Mouse (Mus musculus) hindbrain, embryonic 10.5 days (tissue): ENCODE measurements around the gene Poc1a. TPM values are rescaled to one million over a fixed set of nuclear protein-coding genes. Genes with fewer than 3 reads are reported as not detected.

Experiments
- DNase-seq: peaks from one replicate; pipeline ENCODE4 v3.0.0-alpha.2; 2017; ENCODE audit warnings: low spot score
- H3K27ac ChIP-seq: fragments of 300-500 bp; sonication (generic); 2 replicates; pipeline ENCODE4 v1.5.1; 2016; ENCODE audit warnings: mild to moderate bottlenecking, moderate library complexity
- H3K27me3 ChIP-seq: fragments of 300-500 bp; sonication (generic); 2 replicates; pipeline ENCODE4 v1.6.1; 2016; ENCODE audit warnings: mild to moderate bottlenecking; ENCODE audit not compliant: poor library complexity, insufficient read depth, severe bottlenecking
- H3K36me3 ChIP-seq: fragments of 300-500 bp; sonication (generic); 2 replicates; pipeline ENCODE4 v1.6.1; 2016; ENCODE audit warnings: mild to moderate bottlenecking, moderate library complexity
- H3K4me1 ChIP-seq: fragments of 300-500 bp; sonication (generic); replicated peaks from 2 replicates; pipeline ENCODE4 v1.6.1; 2016; ENCODE audit warnings: mild to moderate bottlenecking
- H3K4me3 ChIP-seq: fragments of 300-500 bp; sonication (generic); 2 replicates; pipeline ENCODE4 v1.5.1; 2016; ENCODE audit warnings: mild to moderate bottlenecking, moderate library complexity
- H3K9me3 ChIP-seq: fragments of 300-500 bp; sonication (generic); 2 replicates; pipeline ENCODE4 v1.6.1; 2016; ENCODE audit warnings: mild to moderate bottlenecking, moderate library complexity
- WGBS: fragments of 180-500 bp; shearing (Covaris S2); methylation state at CpG from one replicate; pipeline ENCODE4 v1.1.7; 2016; 5-methylcytosine and 5-hydroxymethylcytosine counted together
- polyA plus RNA-seq: library from polyadenylated mRNA; unstranded; fragments of >200 nt; fragmentation: Nextera tagmentation; extraction: Ambion mirVana; gene quantifications from 2 replicates; pipeline ENCODE4 v1.2.1, GENCODE M21; 2016

Poc1a gene
- polyA plus RNA-seq, 1 experiment from 2014 or later, result 36.7 TPM

GRCm38 (mm10) chr9:106337620-106338019 is 56.8 kb downstream of the Poc1a start:
- peaks cover 70% of the 10 kb centered on the region for H3K4me1 ChIP-seq
- H3K4me3 ChIP-seq, result no peak overlapping the region
- no peak for DNase-seq
- whole genome bisulfite sequencing, result 83% methylated on average over 9 of the region's 9 CpGs
- no peaks in the 10 kb centered on the region for H3K9me3 ChIP-seq
- no peaks in the 10 kb centered on the region for H3K27me3 ChIP-seq
- H3K36me3 ChIP-seq, result 0 out of 2 replicates have a peak, but pooled peaks cover 6% of the 10 kb centered on the region
- H3K27ac ChIP-seq, result peak overlapping the region; percentile 88

- DNase-seq, result peak; percentile 71
- H3K36me3 ChIP-seq, result 0 out of 2 replicates have a peak, but pooled peaks cover 4% of the 10 kb centered on the region
- H3K27me3 ChIP-seq, result no peaks in the 10 kb centered on the region
- no peaks in the 10 kb centered on the region for H3K9me3 ChIP-seq
- peaks cover 68% of the 10 kb centered on the region for H3K4me1 ChIP-seq
- H3K27ac ChIP-seq, result peak overlapping the region; percentile 88
- 10% methylated on average over 10 of the region's 10 CpGs for whole genome bisulfite sequencing
- peak overlapping the region; percentile 22; the same call in 1 of the 2 replicates for H3K4me3 ChIP-seq
Observed at GRCm38 (mm10) chr9:106338462-106339172, 57.8 kb downstream of the Poc1a start.

GRCm38 (mm10) chr9:106339173-106339558 is 58.3 kb downstream of the Poc1a start:
- peak; percentile 42 for DNase-seq
- Histone ChIP-seq H3K27me3 (no peaks in the 10 kb centered on the region), H3K4me1 (peaks cover 64% of the 10 kb centered on the region), H3K36me3 (0 out of 2 replicates have a peak, but pooled peaks cover 3% of the 10 kb centered on the region), H3K27ac (peak overlapping the region; percentile 88), H3K9me3 (no peaks in the 10 kb centered on the region), H3K4me3 (peak overlapping the region; percentile 22; the same call in 1 of the 2 replicates)
- 44% methylated on average over 6 of the region's 6 CpGs for WGBS

GRCm38 (mm10) chr9:106339730-106340129 is 58.9 kb downstream of the Poc1a start:
- no peaks in the 10 kb centered on the region for H3K36me3 ChIP-seq
- H3K4me3 ChIP-seq, result no peak overlapping the region
- H3K9me3 ChIP-seq, result no peaks in the 10 kb centered on the region
- no peaks in the 10 kb centered on the region for H3K27me3 ChIP-seq
- peaks cover 68% of the 10 kb centered on the region for H3K4me1 ChIP-seq
- H3K27ac ChIP-seq, result peak overlapping the region; percentile 88
- WGBS, result 92% methylated on average over 4 of the region's 4 CpGs
- DNase-seq, result no peak

- Histone ChIP-seq H3K4me3 (no peak overlapping the region), H3K9me3 (no peaks in the 10 kb centered on the region), H3K27me3 (no peaks in the 10 kb centered on the region), H3K36me3 (no peaks in the 10 kb centered on the region), H3K4me1 (peaks cover 77% of the 10 kb centered on the region), H3K27ac (peak overlapping the region; percentile 74)
- WGBS, result 68% methylated on average over 13 of the region's 13 CpGs
- no peak for DNase-seq
Observed at GRCm38 (mm10) chr9:106340501-106341312, 59.8 kb downstream of the Poc1a start.

GRCm38 (mm10) chr9:106341313-106341686 is 60.4 kb downstream of the Poc1a start:
- Histone ChIP-seq H3K27me3 (no peaks in the 10 kb centered on the region), H3K36me3 (no peaks in the 10 kb centered on the region), H3K4me1 (peaks cover 78% of the 10 kb centered on the region), H3K27ac (peak overlapping the region; percentile 74), H3K4me3 (no peak overlapping the region), H3K9me3 (no peaks in the 10 kb centered on the region)
- DNase-seq, result no peak
- WGBS, result 71% methylated on average over 3 of the region's 3 CpGs

- H3K4me1 ChIP-seq, result peaks cover 65% of the 10 kb centered on the region
- H3K36me3 ChIP-seq, result no peaks in the 10 kb centered on the region
- WGBS, result 87% methylated on average over 9 of the region's 9 CpGs
- no peak for DNase-seq
- H3K4me3 ChIP-seq, result no peak overlapping the region
- no peaks in the 10 kb centered on the region for H3K9me3 ChIP-seq
- peak overlapping the region; percentile 50; the same call in 1 of the 2 replicates for H3K27ac ChIP-seq
- H3K27me3 ChIP-seq, result no peaks in the 10 kb centered on the region
Observed at GRCm38 (mm10) chr9:106342573-106342972, 61.7 kb downstream of the Poc1a start.

GRCm38 (mm10) chr9:106345167-106345566 is 64.3 kb downstream of the Poc1a start:
- H3K4me3 ChIP-seq, result no peak overlapping the region
- H3K9me3 ChIP-seq, result no peaks in the 10 kb centered on the region
- 40% methylated on average over 6 of the region's 6 CpGs for WGBS
- peak overlapping the region; percentile 42 for H3K27ac ChIP-seq
- no peaks in the 10 kb centered on the region for H3K27me3 ChIP-seq
- H3K4me1 ChIP-seq, result peaks cover 51% of the 10 kb centered on the region
- no peaks in the 10 kb centered on the region for H3K36me3 ChIP-seq
- no peak for DNase-seq

GRCm38 (mm10) chr9:106345630-106346029 is 64.8 kb downstream of the Poc1a start:
- 55% methylated on average over 6 of the region's 6 CpGs for WGBS
- Histone ChIP-seq H3K27me3 (no peaks in the 10 kb centered on the region), H3K36me3 (no peaks in the 10 kb centered on the region), H3K4me1 (peaks cover 49% of the 10 kb centered on the region), H3K4me3 (no peak overlapping the region), H3K27ac (peak overlapping the region; percentile 42), H3K9me3 (no peaks in the 10 kb centered on the region)
- no peak for DNase-seq

- no peak for DNase-seq
- H3K36me3 ChIP-seq, result peaks cover 4% of the 10 kb centered on the region
- H3K4me3 ChIP-seq, result no peak overlapping the region
- 76% methylated on average over 10 of the region's 10 CpGs for WGBS
- H3K27ac ChIP-seq, result 0 out of 2 replicates have a peak overlapping the region, but pooled peaks have one; percentile 50
- H3K27me3 ChIP-seq, result no peaks in the 10 kb centered on the region
- no peaks in the 10 kb centered on the region for H3K9me3 ChIP-seq
- peaks cover 53% of the 10 kb centered on the region for H3K4me1 ChIP-seq
Observed at GRCm38 (mm10) chr9:106348281-106348680, 67.4 kb downstream of the Poc1a start.

GRCm38 (mm10) chr9:106349075-106349474 is 68.2 kb downstream of the Poc1a start:
- H3K36me3 ChIP-seq, result peaks cover 4% of the 10 kb centered on the region
- peaks cover 61% of the 10 kb centered on the region for H3K4me1 ChIP-seq
- no peaks in the 10 kb centered on the region for H3K9me3 ChIP-seq
- H3K27ac ChIP-seq, result peak overlapping the region; percentile 50; the same call in 1 of the 2 replicates
- DNase-seq, result no peak
- H3K27me3 ChIP-seq, result no peaks in the 10 kb centered on the region
- 62% methylated on average over 2 of the region's 2 CpGs for WGBS
- no peak overlapping the region for H3K4me3 ChIP-seq

GRCm38 (mm10) chr9:106351178-106351577 is 70.3 kb downstream of the Poc1a start:
- H3K9me3 ChIP-seq, result no peaks in the 10 kb centered on the region
- no peaks in the 10 kb centered on the region for H3K27me3 ChIP-seq
- 70% methylated on average over 6 of the region's 6 CpGs for WGBS
- peaks cover 66% of the 10 kb centered on the region for H3K4me1 ChIP-seq
- no peak overlapping the region for H3K4me3 ChIP-seq
- H3K36me3 ChIP-seq, result peaks cover 4% of the 10 kb centered on the region
- H3K27ac ChIP-seq, result peak overlapping the region; percentile 36
- DNase-seq, result no peak

GRCm38 (mm10) chr9:106353779-106354178 is 72.9 kb downstream of the Poc1a start:
- Histone ChIP-seq H3K27me3 (no peaks in the 10 kb centered on the region), H3K4me3 (no peak overlapping the region), H3K9me3 (no peaks in the 10 kb centered on the region), H3K36me3 (peaks cover 4% of the 10 kb centered on the region), H3K4me1 (peaks cover 77% of the 10 kb centered on the region), H3K27ac (peak overlapping the region; percentile 50; the same call in 1 of the 2 replicates)
- WGBS, result 75% methylated on average over 6 of the region's 6 CpGs
- DNase-seq, result no peak
